Comparison of ENCODE assay signal across 8 mouse cellular contexts in genomic region chr6:99904044-99904443, GRCm38 (mm10).
DNase-seq lines count a peak whose midpoint lies in the region; ATAC-seq and TF ChIP-seq lines count a peak whose summit lies in the region.
"Not testable (repeated sequence)": the region's sequence is repeated elsewhere in the genome, so short reads cannot be mapped to it uniquely, and the experiment has no call there.

No protein-coding gene starts in this region.

- in situ Hi-C loops in Patski (cut with MboI; ENCODE audit: low pct_unique_long_range_greater_than_20kb) = loop anchor here (10.0 kb wide), 1 partner anchor 391 kb away; no protein-coding TSS in a partner anchor

- not testable (repeated sequence) for H3K27ac ChIP-seq in hindbrain, embryonic 11.5 days (ENCODE audit: low read depth, low read length); lung, embryonic 14.5 days (ENCODE audit: low read depth)

- not testable (repeated sequence) for H3K36me3 ChIP-seq in hindbrain, embryonic 11.5 days (ENCODE audit: control insufficient read depth, insufficient read depth, low read length); lung, embryonic 14.5 days (ENCODE audit: insufficient read depth)

- POLR2A ChIA-PET in Patski (lab: Charles Lee) = not testable (repeated sequence)

- not testable (repeated sequence) for H3K27me3 ChIP-seq in Patski; lung, embryonic 14.5 days (ENCODE audit: insufficient read depth, low read length)
- H3K27me3 ChIP-seq in hindbrain, embryonic 11.5 days (ENCODE audit: control insufficient read depth, insufficient read depth, low read length) = peaks cover 10% of the 10 kb centered on the region; the same call in 1 of the 2 replicates

- H3K9me3 ChIP-seq in hindbrain, embryonic 11.5 days (ENCODE audit: control insufficient read depth, low read length); lung, embryonic 14.5 days (ENCODE audit: low read depth, low read length): not testable (repeated sequence)

- peak; percentile 85 for TF ChIP-seq CTCF in Patski (IDR thresholded peaks at IDR 0.05)
- TF ChIP-seq CTCF in lung, embryonic 14.5 days (IDR thresholded peaks at IDR 0.05; ENCODE audit: low read depth) = peak; percentile 84

- H3K9ac ChIP-seq in hindbrain, embryonic 11.5 days (ENCODE audit: low read depth, low read length); lung, embryonic 14.5 days: not testable (repeated sequence)

- not testable (repeated sequence) for H3K4me3 ChIP-seq in hindbrain, embryonic 11.5 days (ENCODE audit: low read depth, low read length); lung, embryonic 14.5 days (ENCODE audit: low read depth, low read length)

- CTCF ChIA-PET in Patski (lab: Charles Lee) = interaction anchor here (1.3 kb wide), 1 partner anchor 244 kb away, joined by 3 read pairs; no protein-coding TSS in a partner anchor

- not testable (repeated sequence) for DNase-seq in Patski (ENCODE audit: low read depth, low spot score)
- peak; percentile 73 for DNase-seq in cerebellum, adult 9-11 months
- DNase-seq in frontal cortex, postnatal 25 days (ENCODE audit: low spot score in 2 of 2) = peak; percentile 49 to 50
- peak; percentile 74 for DNase-seq in hindbrain, embryonic 11.5 days (ENCODE audit: low spot score)
- DNase-seq in layer of hippocampus, postnatal 10 days (ENCODE audit: low spot score in 2 of 2) = peak; percentile 81 to 84
- DNase-seq in lung, embryonic 14.5 days = peak; percentile 91
- DNase-seq in retina, embryonic 14.5 days (ENCODE audit: low spot score) = peak; percentile 73
- peak; percentile 59 to 70 for DNase-seq in urinary bladder, postnatal 36 days (ENCODE audit: low spot score in 2 of 2)

- ATAC-seq in Patski; hindbrain, embryonic 11.5 days (ENCODE audit: low FRiP score); lung, embryonic 14.5 days (ENCODE audit: insufficient read depth): not testable (repeated sequence)

- not testable (repeated sequence) for H3K4me1 ChIP-seq in hindbrain, embryonic 11.5 days (replicated peaks; ENCODE audit: control insufficient read depth, insufficient read depth, low read length); lung, embryonic 14.5 days (ENCODE audit: insufficient read depth)

- H3K4me2 ChIP-seq in hindbrain, embryonic 11.5 days (replicated peaks; ENCODE audit: low read depth, low read length); lung, embryonic 14.5 days: not testable (repeated sequence)
